Mouse (Mus musculus): ENCODE results near the gene Rhof.

Rhof gene

DNA sequence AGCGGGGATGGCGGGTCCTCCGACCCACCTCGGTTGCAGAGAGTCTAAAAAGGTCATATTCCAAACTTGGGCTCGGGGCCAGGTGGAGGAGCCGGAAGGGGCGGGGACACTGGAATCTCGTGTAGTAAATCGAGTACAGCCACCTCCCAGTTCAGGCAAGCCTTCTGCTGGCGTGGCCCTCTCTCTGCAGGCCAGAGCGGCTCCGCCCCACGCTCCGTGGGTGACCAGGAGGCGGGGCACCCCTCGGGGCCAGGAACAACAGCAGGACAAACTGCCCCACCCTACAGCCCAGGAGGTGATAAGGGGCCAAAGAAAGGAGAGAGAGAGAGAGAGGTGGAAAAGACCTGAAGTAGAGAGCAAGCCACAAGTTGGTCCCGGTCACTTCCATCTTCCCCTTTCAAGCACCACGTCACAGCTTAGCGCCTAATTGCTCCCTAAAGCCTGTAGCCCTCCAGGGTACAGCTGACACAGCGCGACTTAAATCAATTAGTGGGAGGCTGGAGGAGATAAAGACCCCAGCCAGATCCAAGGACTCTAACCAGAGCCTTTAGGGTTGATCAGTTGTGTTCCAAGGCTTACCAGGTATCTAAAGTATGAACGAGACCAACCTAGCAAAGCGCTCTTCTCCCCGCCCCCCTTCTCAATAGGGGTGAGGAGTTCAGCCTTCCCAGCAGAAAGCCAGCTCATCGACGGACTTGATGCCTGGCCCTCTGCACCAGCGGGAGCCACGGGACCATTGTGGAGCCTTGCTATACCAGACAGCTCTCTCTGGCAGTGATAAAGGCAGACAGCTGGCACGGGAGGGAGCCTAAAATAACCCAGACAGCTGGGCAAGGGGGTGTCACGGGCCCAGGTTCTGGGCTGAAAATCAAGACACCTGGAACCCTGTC lies 3.2 kb upstream of the Rhof start:
- peak in 1 of 2 experiments; percentile 49 for DNase-seq (ENCODE audit: low spot score in 2 of 2)

DNA sequence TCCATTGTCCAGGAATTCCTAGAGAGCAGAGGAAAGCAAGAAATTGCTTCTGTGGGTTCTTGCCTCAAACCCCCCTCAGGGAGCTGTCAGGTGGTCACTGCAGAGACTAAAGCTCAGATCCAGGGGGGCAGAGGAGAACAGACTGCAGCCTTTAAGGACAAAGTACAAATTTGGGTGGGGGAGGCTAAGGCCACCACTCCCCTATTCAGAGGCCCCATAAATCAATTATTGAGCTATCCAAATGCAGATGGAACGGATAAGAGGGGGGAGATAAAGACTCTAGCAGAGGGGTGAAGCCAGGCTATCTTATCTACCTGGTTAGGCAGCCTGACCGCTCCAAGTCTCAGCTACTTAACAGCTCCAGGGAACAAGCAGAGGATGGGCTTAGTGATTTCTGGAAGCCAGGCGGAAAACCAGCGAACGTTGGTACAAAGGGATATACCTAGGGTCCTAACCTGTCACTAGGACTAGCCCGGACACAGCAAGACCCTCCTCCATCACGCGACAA lies 2.4 kb upstream of the Rhof start:
- no peak for DNase-seq (ENCODE audit: low spot score in 2 of 2)

DNA sequence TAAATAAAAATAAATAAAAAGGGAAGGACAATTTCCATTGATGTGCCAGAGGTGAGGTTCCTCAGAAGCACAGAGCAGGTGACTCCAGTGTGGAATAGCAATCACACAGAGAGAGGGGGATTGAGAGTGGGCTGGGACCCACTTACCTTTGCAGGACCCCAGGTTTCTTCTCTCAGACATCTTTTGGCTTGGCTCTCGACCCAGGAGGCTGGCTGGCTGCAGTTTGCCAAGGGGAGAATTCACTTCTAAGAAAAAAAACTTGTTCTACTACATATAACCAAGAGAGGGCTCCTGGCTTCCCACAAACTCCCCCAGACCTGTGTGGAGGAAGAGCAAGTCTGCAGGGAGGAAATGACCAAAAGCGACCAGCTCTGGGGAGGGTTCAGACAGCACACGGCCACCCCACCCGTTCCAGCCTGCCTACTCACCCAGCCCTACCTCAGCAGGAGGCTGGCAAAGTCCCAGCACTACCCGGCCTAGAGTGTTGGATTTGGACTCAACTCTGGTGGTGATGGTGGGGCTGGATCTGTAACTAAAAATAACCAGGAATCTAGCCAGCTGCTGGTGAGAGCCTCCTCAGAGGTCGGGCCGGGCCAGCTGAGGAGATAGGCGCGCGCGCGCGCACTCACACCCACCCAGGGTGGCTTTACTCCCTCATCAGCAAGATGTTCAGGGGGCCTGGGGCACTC lies 1.8 kb upstream of the Rhof start:
- DNase-seq (ENCODE audit: low spot score in 2 of 2): no peak

DNA sequence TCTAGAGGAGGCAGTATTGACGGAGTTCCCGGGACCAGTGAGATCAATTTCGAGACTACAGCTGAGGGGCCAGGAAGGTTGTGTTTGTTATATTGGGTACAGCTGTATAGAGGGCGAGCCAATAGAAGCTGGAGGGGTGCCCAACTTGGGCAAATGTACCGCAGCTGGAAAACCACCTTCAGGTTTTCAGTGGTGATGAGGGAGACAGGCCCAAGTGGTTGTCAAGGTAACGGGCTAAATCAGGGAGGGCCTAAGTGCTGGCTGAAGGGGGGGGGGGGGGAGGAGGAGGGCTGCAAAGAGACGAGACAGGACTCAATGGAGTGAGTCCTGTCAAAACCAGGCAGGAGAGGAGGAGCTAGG lies 1.3 kb upstream of the Rhof start:
- peak in 1 of 2 experiments; percentile 40 for DNase-seq (ENCODE audit: low spot score in 2 of 2)

GRCm38 (mm10) chr5:123133083-123133783 lies 741 bp upstream of the Rhof start:
- peak; percentile 85 to 93 for DNase-seq (ENCODE audit: low spot score in 2 of 2)

- no peak for DNase-seq (ENCODE audit: low spot score in 2 of 2)
These were observed 1.7 kb downstream of the Rhof start for GRCm38 (mm10) chr5:123130814-123131148.

DNA sequence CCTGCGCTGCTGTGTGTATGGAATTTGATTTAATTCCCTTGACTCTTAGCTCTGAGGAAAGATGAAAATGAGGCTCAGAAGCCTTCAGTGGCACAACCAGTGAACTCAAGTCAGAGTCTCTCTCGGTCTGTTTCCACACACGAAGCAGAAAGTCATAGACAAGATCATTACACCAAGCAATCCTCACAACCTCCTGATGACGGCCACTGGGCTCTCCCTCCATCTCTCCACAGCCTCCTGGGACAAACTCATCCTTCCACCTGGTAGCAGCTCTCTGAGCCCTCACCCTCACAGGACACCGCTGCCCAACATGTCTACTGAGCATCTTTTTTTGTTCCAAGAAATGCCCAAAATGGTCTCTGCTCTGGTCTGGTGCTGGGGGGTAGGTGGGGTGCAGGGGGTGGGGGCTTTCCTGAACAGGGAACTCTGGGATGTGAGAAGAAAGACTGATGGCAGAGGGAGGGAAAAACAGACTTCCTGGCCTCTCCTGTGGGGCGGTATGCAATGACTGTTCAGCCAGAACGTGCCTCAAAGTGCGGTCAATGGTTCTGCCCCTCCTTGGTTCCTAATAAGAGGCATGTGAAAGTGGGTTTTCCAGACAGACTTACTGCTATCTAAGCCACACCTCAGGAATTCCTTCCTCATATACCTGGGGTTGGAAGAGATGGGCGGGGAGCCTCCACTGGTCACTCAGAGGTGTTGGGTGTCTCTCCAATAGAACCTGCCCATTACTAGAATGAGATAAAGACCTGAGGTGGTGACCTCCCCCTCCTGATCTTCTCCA lies 2.3 kb downstream of the Rhof start:
- DNase-seq (ENCODE audit: low spot score in 2 of 2): no peak

- DNase-seq (ENCODE audit: low spot score in 2 of 2): no peak
These were observed 3.2 kb downstream of the Rhof start for GRCm38 (mm10) chr5:123129170-123129757.

- DNase-seq (ENCODE audit: low spot score in 2 of 2): no peak
These were observed 3.9 kb downstream of the Rhof start for GRCm38 (mm10) chr5:123128426-123129169.

DNA sequence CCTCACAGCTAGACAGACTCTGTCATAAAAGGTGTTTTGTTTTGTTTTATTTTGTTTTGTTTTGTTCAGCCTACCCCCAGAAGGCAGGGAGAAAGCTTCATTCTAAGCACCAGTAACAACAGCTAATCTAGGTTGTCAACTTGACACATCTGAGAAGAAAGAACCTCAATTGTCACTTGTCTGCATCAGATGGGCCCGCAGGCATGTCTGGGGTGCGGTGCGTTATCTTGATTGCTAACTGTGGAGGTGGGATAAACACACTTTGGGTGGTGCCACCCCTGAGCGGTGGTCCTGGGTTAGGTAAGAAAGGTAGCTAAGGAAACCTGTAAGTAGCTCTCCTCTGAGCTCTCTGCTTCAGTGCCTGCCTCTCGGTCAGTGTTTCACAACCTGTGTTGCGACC lies 5.5 kb downstream of the Rhof start:
- no peak for DNase-seq (ENCODE audit: low spot score in 2 of 2)

DNA sequence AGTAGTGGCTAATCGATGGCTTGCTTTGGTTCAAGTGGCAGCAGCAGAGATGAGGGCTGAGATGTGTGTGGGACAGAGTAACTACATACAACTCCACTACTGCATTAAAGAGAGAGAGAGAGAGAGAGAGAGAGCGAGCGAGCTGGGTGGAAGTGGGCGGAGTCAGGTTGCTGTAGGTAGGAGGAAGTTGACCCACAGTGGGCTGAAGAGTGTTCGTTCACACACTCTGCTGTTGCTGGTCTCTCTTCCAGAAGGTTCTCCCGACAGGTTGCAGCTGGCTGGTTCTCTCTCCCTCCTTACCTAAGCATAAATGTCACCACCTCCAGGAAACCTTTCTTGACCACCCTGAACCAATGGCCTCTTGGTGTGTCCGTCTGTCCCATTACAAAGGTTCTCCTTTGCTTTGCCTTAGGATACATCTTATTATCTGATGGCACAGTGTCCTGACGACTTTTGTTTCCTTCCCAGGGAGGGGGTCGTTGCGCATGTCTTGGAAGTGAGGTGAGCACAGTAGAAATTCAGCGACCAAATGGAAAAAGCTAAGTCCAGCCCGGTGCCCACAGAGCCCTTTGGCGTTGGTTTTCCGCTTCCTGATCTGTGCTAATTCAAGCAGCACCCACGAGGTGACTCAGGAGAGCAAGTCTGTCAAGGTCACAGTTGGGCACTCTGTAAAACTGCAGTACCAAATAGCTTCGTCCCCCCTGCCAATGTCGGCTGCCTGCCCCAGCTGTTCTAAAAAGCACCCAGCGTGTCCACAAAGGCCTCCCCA lies 6.7 kb downstream of the Rhof start:
- no peak for DNase-seq (ENCODE audit: low spot score in 2 of 2)

- no peak for DNase-seq (ENCODE audit: low spot score in 2 of 2)
These were observed 7.4 kb downstream of the Rhof start for GRCm38 (mm10) chr5:123125105-123125504.

- DNase-seq (ENCODE audit: low spot score in 2 of 2): no peak
These were observed 10.3 kb downstream of the Rhof start for GRCm38 (mm10) chr5:123122181-123122580.

- DNase-seq (ENCODE audit: low spot score in 2 of 2): no peak
These were observed 11.8 kb downstream of the Rhof start for GRCm38 (mm10) chr5:123120624-123121215.

- no peak for DNase-seq (ENCODE audit: low spot score in 2 of 2)
These were observed 13.7 kb downstream of the Rhof start for GRCm38 (mm10) chr5:123118826-123119225.

- no peak for DNase-seq (ENCODE audit: low spot score in 2 of 2)
These were observed 14.7 kb downstream of the Rhof start for GRCm38 (mm10) chr5:123117773-123118172.

- DNase-seq (ENCODE audit: low spot score in 2 of 2): peak in 1 of 2 experiments; percentile 59
These were observed 15.2 kb downstream of the Rhof start for GRCm38 (mm10) chr5:123117257-123117656.

- no peak for DNase-seq (ENCODE audit: low spot score in 2 of 2)
These were observed 16.4 kb downstream of the Rhof start for GRCm38 (mm10) chr5:123116080-123116479.

GRCm38 (mm10) chr5:123114924-123115323 lies 17.6 kb downstream of the Rhof start:
- DNase-seq (ENCODE audit: low spot score in 2 of 2): no peak
